Mouse (Mus musculus) kidney, adult 2 months (tissue): ENCODE measurements around the gene Zfp30. TPM values are rescaled to one million over a fixed set of nuclear protein-coding genes. Genes with fewer than 3 reads are reported as not detected.

Source experiments
- DNase-seq: peaks from one replicate; pipeline ENCODE4 v3.0.0; 2021
- H3K27ac ChIP-seq: fragments of 200-500 bp; 2 replicates; pipeline ENCODE4 v1.5.1; 2012; ENCODE audit warnings: low read depth, low read length, control low read depth, inconsistent platforms; ENCODE audit not compliant: insufficient read depth
- H3K27me3 ChIP-seq: fragments of 200-500 bp; replicated peaks from 2 replicates; pipeline ENCODE4 v1.6.1; 2012; ENCODE audit warnings: mild to moderate bottlenecking, moderate library complexity, low read length, inconsistent platforms; ENCODE audit not compliant: control insufficient read depth, insufficient read depth
- H3K36me3 ChIP-seq: fragments of 200-500 bp; 2 replicates; pipeline ENCODE4 v1.6.1; 2012; ENCODE audit warnings: mild to moderate bottlenecking, moderate library complexity, low read length, inconsistent platforms; ENCODE audit not compliant: control insufficient read depth, insufficient read depth
- H3K4me1 ChIP-seq: fragments of 200-500 bp; 2 replicates; pipeline ENCODE4 v1.6.1; 2011; ENCODE audit warnings: low read length; ENCODE audit not compliant: control insufficient read depth, insufficient read depth
- H3K4me3 ChIP-seq: fragments of 200-500 bp; 2 replicates; pipeline ENCODE4 v1.5.1; 2011; ENCODE audit warnings: mild to moderate bottlenecking, low read depth, low read length, control low read depth; ENCODE audit not compliant: insufficient read depth
- CTCF ChIP-seq: fragments of 200-500 bp; conservative IDR thresholded peaks from 2 replicates; pipeline ENCODE4 v1.5.1; 2011; ENCODE audit warnings: low read depth, mild to moderate bottlenecking, control low read depth, low read length, moderate library complexity, mixed read lengths; ENCODE audit not compliant: insufficient read depth, insufficient read length
- POLR2A ChIP-seq: fragments of 200-500 bp; IDR thresholded peaks from one replicate; pipeline ENCODE4 v1.6.1; 2011; ENCODE audit warnings: low read depth, low read length, control low read depth
- WGBS: fragments of 180-500 bp; shearing (Covaris S2); methylation state at CpG from one replicate; pipeline ENCODE4 v1.1.7; 2018; 5-methylcytosine and 5-hydroxymethylcytosine counted together
- polyA plus RNA-seq: library from polyadenylated mRNA; depleted of rRNA; stranded (reverse); fragments of >200 nt; gene quantifications from 2 replicates; pipeline ENCODE4 v1.2.3, GENCODE M21; 2012; rRNA removed

The Zfp30 gene
- polyA plus RNA-seq, 1 experiment: 3.6 TPM

- no peak for DNase-seq
- Histone ChIP-seq H3K27ac (no peak overlapping the region), H3K4me3 (no peak overlapping the region), H3K4me1 (peaks cover 5% of the 10 kb centered on the region; the same call in 1 of the 2 replicates), H3K36me3 (no peaks in the 10 kb centered on the region), H3K27me3 (no peaks in the 10 kb centered on the region)
- no peak for TF ChIP-seq POLR2A
- no peak for TF ChIP-seq CTCF
- WGBS: 92% methylated on average over 1 of the region's 1 CpGs
These were observed 53.0 kb downstream of the Zfp30 start for GRCm38 (mm10) chr7:29836816-29837215.

- Histone ChIP-seq H3K36me3 (no peaks in the 10 kb centered on the region), H3K27me3 (no peaks in the 10 kb centered on the region), H3K27ac (no peak overlapping the region), H3K4me3 (no peak overlapping the region), H3K4me1 (peaks cover 8% of the 10 kb centered on the region; the same call in 1 of the 2 replicates)
- no peak for DNase-seq
- TF ChIP-seq POLR2A (no peak), CTCF (no peak)
- WGBS: 87% methylated on average over 3 of the region's 3 CpGs
These were observed 55.5 kb downstream of the Zfp30 start for GRCm38 (mm10) chr7:29839256-29839655.

GRCm38 (mm10) chr7:29842105-29842504 is 58.3 kb downstream of the Zfp30 start:
- Histone ChIP-seq H3K4me1 (peaks cover 8% of the 10 kb centered on the region; the same call in 1 of the 2 replicates), H3K27ac (peak overlapping the region; percentile 84; the same call in 1 of the 2 replicates), H3K27me3 (no peaks in the 10 kb centered on the region), H3K4me3 (no peak overlapping the region), H3K36me3 (0 out of 2 replicates have a peak, but pooled peaks cover 3% of the 10 kb centered on the region)
- no peak for TF ChIP-seq CTCF
- no peak for TF ChIP-seq POLR2A
- DNase-seq: peak; percentile 56
- WGBS: 37% methylated on average over 1 of the region's 1 CpGs

Other genes with a start within 250 kb of the Zfp30 start
- gene Catsperg2, start 57.0 kb upstream of the Zfp30 start, polyA plus RNA-seq: 0.03 TPM in 1 of 2 replicates, not detected in the other
- 5.5 and 5.7 TPM in 2 replicates for gene Zfp84, start 15.4 kb upstream of the Zfp30 start, polyA plus RNA-seq
- 2.6 and 3.3 TPM in 2 replicates for gene Zfp790, start 32.1 kb downstream of the Zfp30 start, polyA plus RNA-seq
- gene Zfp940, start 69.7 kb downstream of the Zfp30 start, polyA plus RNA-seq: 0.48 and 0.61 TPM in 2 replicates
- gene Zfp420, start 76.0 kb downstream of the Zfp30 start, polyA plus RNA-seq: 1.7 and 1.8 TPM in 2 replicates
- 2.1 and 2.4 TPM in 2 replicates for gene Zfp27, start 122.6 kb downstream of the Zfp30 start, polyA plus RNA-seq
- 1.1 and 1.5 TPM in 2 replicates for gene Zfp383, start 124.2 kb downstream of the Zfp30 start, polyA plus RNA-seq
- gene Zfp74, start 170.1 kb downstream of the Zfp30 start, polyA plus RNA-seq: 4.7 and 5.0 TPM in 2 replicates
- gene Zfp568, start 200.0 kb downstream of the Zfp30 start, polyA plus RNA-seq: 4.5 and 5.0 TPM in 2 replicates